Comparison of ENCODE assay signal across 17 mouse cellular contexts in the genomic region with DNA sequence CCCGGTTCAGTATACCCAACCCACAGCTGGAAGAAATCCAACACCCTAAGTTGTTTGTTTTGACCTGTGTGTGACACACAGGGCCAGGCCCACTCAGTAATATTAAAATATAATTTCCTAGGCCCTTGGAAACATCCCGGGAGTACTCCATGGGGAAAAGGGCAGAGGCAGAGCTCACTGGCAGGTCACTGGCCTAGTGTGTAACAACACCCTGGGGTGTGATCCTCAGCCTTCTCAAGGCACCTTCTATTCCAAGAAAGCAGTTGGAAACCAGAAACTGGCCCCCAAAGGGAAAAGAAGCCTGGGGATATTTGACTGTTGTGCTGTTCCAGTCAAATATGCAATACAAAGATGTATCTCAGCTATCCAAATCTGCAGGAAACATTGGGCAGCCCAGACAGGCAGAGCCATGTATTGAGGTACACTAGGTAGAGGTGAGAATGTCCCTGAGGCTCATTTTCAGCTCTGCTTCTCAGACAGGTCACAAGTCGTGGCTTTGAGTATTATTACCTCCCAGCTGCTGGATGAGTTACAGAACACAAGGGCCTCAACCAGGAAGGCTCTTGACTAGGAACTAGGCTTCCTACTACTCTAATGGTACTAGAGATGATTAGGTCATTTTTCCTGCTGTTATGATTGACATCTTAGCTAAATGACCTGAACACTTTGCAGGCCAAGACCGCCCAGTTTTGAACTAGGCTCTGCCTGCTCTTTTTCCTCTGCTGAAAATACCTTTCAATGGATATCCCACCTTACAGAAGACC. TPM values are rescaled to one million over a fixed set of nuclear protein-coding genes. Genes with fewer than 3 reads are reported as not detected.
DNase-seq lines count a peak whose midpoint lies in the region; ATAC-seq and TF ChIP-seq lines count a peak whose summit lies in the region.
"Had no signal": no experiment of that assay in that cellular context is flagged by ENCODE, and none has a peak within 500 bp of the region (broad histone marks: within the 10 kb centered on the region; RNA-seq: fewer than 3 reads in every experiment).

No protein-coding gene starts in this region.

- no peaks in the 10 kb centered on the region for H3K9me3 ChIP-seq in intestine, embryonic 14.5 days (ENCODE audit: control insufficient read depth, low read length)
- no peaks in the 10 kb centered on the region for H3K9me3 ChIP-seq in liver, postnatal 0 days (ENCODE audit: low read length)
- H3K9me3 ChIP-seq: forebrain, embryonic 13.5 days; hindbrain, embryonic 15.5 days; kidney, embryonic 15.5 days; neural tube, embryonic 13.5 days; stomach, embryonic 15.5 days had no signal

- H3K4me2 ChIP-seq in intestine, embryonic 14.5 days (ENCODE audit: low read length) = no peak overlapping the region
- H3K4me2 ChIP-seq in liver, postnatal 0 days (ENCODE audit: low read depth, low read length) = no peak overlapping the region
- H3K4me2 ChIP-seq: forebrain, embryonic 13.5 days; hindbrain, embryonic 15.5 days; kidney, embryonic 15.5 days; neural tube, embryonic 13.5 days; stomach, embryonic 15.5 days had no signal

- peaks cover 53% of the 10 kb centered on the region for H3K36me3 ChIP-seq in intestine, embryonic 14.5 days (ENCODE audit: control insufficient read depth, insufficient read depth, low read length)
- H3K36me3 ChIP-seq in liver, postnatal 0 days (replicated peaks; ENCODE audit: insufficient read depth, low read length) = peaks cover 42% of the 10 kb centered on the region

- no peaks in the 10 kb centered on the region for H3K27me3 ChIP-seq in intestine, embryonic 14.5 days (replicated peaks; ENCODE audit: control insufficient read depth, insufficient read depth, low read length)
- no peaks in the 10 kb centered on the region for H3K27me3 ChIP-seq in liver, postnatal 0 days (ENCODE audit: insufficient read depth, low read length)
- H3K27me3 ChIP-seq: forebrain, embryonic 13.5 days; hindbrain, embryonic 15.5 days; kidney, embryonic 15.5 days; neural tube, embryonic 13.5 days; stomach, embryonic 15.5 days had no signal

- TF ChIP-seq CTCF in gastrocnemius, adult 2 months (IDR thresholded peaks at IDR 0.05) = no peak
- TF ChIP-seq CTCF in liver, postnatal 0 days (IDR thresholded peaks at IDR 0.05; ENCODE audit: low read depth) = no peak

- peak; percentile 46 for DNase-seq in gastrocnemius, adult 2 months
- DNase-seq in gastrocnemius, postnatal 25 days = no peak
- peak; percentile 62 for DNase-seq in lung, postnatal 25 days (ENCODE audit: low spot score)
- DNase-seq in lung, postnatal 14 days = no peak
- DNase-seq in intestine, embryonic 14.5 days (ENCODE audit: low spot score) = no peak
- DNase-seq in liver, postnatal 0 days = no peak
- no peak for DNase-seq in yolk sac, embryonic 10.5 days (ENCODE audit: low spot score)
- no peak for DNase-seq in cerebellum, postnatal 36 days
- DNase-seq: cerebellum, adult 11-12 months; thymus, postnatal 14 days had no signal

- WGBS in intestine, embryonic 14.5 days = 38% methylated on average over 3 of the region's 4 CpGs
- WGBS in liver, postnatal 0 days (ENCODE audit: insufficient replicate concordance) = 55% methylated on average over 3 of the region's 4 CpGs

- no peak for ATAC-seq in intestine, embryonic 14.5 days (replicated peaks; ENCODE audit: low FRiP score, low TSS enrichment, low read depth)
- ATAC-seq in liver, postnatal 0 days = no peak
- ATAC-seq: activated CD4-positive, CD25-positive, alpha-beta regulatory T cell, adult 4 months; CD4-positive, CD25-positive, alpha-beta regulatory T cell, adult 4 months had no signal

- H3K4me3 ChIP-seq in gastrocnemius, adult 2 months = no peak overlapping the region
- H3K4me3 ChIP-seq in intestine, embryonic 14.5 days (ENCODE audit: low read depth, low read length) = no peak overlapping the region
- H3K4me3 ChIP-seq in liver, postnatal 0 days (ENCODE audit: low read depth, low read length) = no peak overlapping the region
- H3K4me3 ChIP-seq: forebrain, embryonic 13.5 days; hindbrain, embryonic 15.5 days; kidney, embryonic 15.5 days; neural tube, embryonic 13.5 days; stomach, embryonic 15.5 days had no signal

- TF ChIP-seq EP300 in liver, postnatal 0 days (IDR thresholded peaks at IDR 0.05; ENCODE audit: low read depth) = no peak

- peaks cover 23% of the 10 kb centered on the region for H3K4me1 ChIP-seq in intestine, embryonic 14.5 days (replicated peaks; ENCODE audit: control insufficient read depth, insufficient read depth, low read length)
- H3K4me1 ChIP-seq in liver, postnatal 0 days (ENCODE audit: insufficient read depth) = peaks cover 20% of the 10 kb centered on the region
- H3K4me1 ChIP-seq: forebrain, embryonic 13.5 days; hindbrain, embryonic 15.5 days had no signal

- intact Hi-C loops in gastrocnemius, adult 2 months (cut with DNase I) = no loop called here

- H3K9ac ChIP-seq in intestine, embryonic 14.5 days (ENCODE audit: low read length) = no peak overlapping the region
- H3K9ac ChIP-seq in liver, postnatal 0 days (replicated peaks) = no peak overlapping the region
- H3K9ac ChIP-seq: forebrain, embryonic 13.5 days; hindbrain, embryonic 15.5 days; kidney, embryonic 15.5 days; neural tube, embryonic 13.5 days; stomach, embryonic 15.5 days had no signal

- H3K27ac ChIP-seq in gastrocnemius, adult 2 months = peak overlapping the region; percentile 84; the same call in 1 of the 2 replicates
- H3K27ac ChIP-seq in intestine, embryonic 14.5 days (ENCODE audit: low read depth) = peak overlapping the region; percentile 60; the same call in 1 of the 2 replicates
- 0 out of 2 replicates have a peak overlapping the region, but pooled peaks have one; percentile 16 for H3K27ac ChIP-seq in liver, postnatal 0 days (ENCODE audit: low read depth)
- H3K27ac ChIP-seq: hindbrain, embryonic 15.5 days had no signal

RNA-seq across cellular contexts. Expression of a gene that starts 21.7 kb away (rescaled TPM):
- total RNA-seq in gastrocnemius, adult 2 months (2021) = 10 to 100 TPM; 10.2 to 11.9 TPM
- 1 to 10 TPM; 6.0 to 6.5 TPM for total RNA-seq in gastrocnemius, postnatal 25 days (2021)
- polyA plus RNA-seq in intestine, embryonic 14.5 days (2014; fragmentation: Nextera tagmentation; extraction: Ambion mirVana) = 21.1 and 22.9 TPM in 2 replicates
- 4.4 and 5.4 TPM in 2 replicates for polyA plus RNA-seq in liver, postnatal 0 days (2015; fragmentation: Nextera tagmentation; extraction: Ambion mirVana)

RNA-seq across cellular contexts. Expression of a gene that starts 21.9 kb away (rescaled TPM):
- total RNA-seq in gastrocnemius, adult 2 months (2021) = 10 to 100 TPM; 52.0 to 60.6 TPM
- total RNA-seq in gastrocnemius, postnatal 25 days (2021) = 10 to 100 TPM; 39.6 to 39.8 TPM
- 134 and 139 TPM in 2 replicates for polyA plus RNA-seq in intestine, embryonic 14.5 days (2014; fragmentation: Nextera tagmentation; extraction: Ambion mirVana)
- polyA plus RNA-seq in liver, postnatal 0 days (2015; fragmentation: Nextera tagmentation; extraction: Ambion mirVana) = 47.9 and 49.2 TPM in 2 replicates

Comparison
In these comparisons a context has a peak if more than half of its experiments do, and no peak if none do; other contexts are left out.
1. DNase-seq: peak in gastrocnemius, adult 2 months (single experiment) and lung, postnatal 25 days (single experiment); none in gastrocnemius, postnatal 25 days (single experiment), lung, postnatal 14 days (single experiment), intestine, embryonic 14.5 days (single experiment), liver, postnatal 0 days (single experiment), yolk sac, embryonic 10.5 days (single experiment) and cerebellum, postnatal 36 days (0 of 2).
2. H3K27ac ChIP-seq: peak in every context shown above with its lines; median percentile 84 in gastrocnemius, adult 2 months; 60 in intestine, embryonic 14.5 days; 16 in liver, postnatal 0 days.